Mouse (Mus musculus) thymus, postnatal 0 days (tissue): ENCODE measurements at regions not wholly inside any gene's neighbourhood (a gene's known extent, or its start where the extent isn't known, plus 50 kb on each side); places are given as distances from the start of the nearest gene placed in this dataset. TPM values are rescaled to one million over a fixed set of nuclear protein-coding genes. Genes with fewer than 3 reads are reported as not detected.

Source experiments
- DNase-seq: peaks from one replicate; pipeline ENCODE4 v3.0.0-alpha.2; 2015; ENCODE audit warnings: low spot score
- microRNA-seq: library from miRNA; unstranded; fragments of <30 nt; microRNA quantifications from one replicate; pipeline ENCODE4, GENCODE M21; 2016; ENCODE audit warnings: borderline number of aligned reads

GRCm38 (mm10) chr1:83527803-83528202 is 119.8 kb upstream of the Sphkap start:
- no peak for DNase-seq

- DNase-seq, result no peak
Measured at GRCm38 (mm10) chr1:83509356-83509755, 101.4 kb upstream of the Sphkap start.

GRCm38 (mm10) chr1:83505386-83505785 is 97.4 kb upstream of the Sphkap start:
- no peak for DNase-seq

- no peak for DNase-seq
Measured at GRCm38 (mm10) chr1:83496888-83497287, 88.9 kb upstream of the Sphkap start.

- no peak for DNase-seq
Measured at GRCm38 (mm10) chr1:83496380-83496779, 88.4 kb upstream of the Sphkap start.

GRCm38 (mm10) chr1:83495022-83495421 is 87.0 kb upstream of the Sphkap start:
- DNase-seq, result no peak

- DNase-seq, result no peak
Measured at GRCm38 (mm10) chr1:83479111-83479510, 71.1 kb upstream of the Sphkap start.

Small RNAs in the stretch of these regions (microRNA-seq; reads per million reads assigned to microRNA genes)
- gene Gm25754, result not detected
